Mouse (Mus musculus): ENCODE measurements at regions not wholly inside any gene's neighbourhood (a gene's known extent, or its start where the extent isn't known, plus 50 kb on each side); places are given as distances from the start of the nearest gene placed in this dataset.

DNA sequence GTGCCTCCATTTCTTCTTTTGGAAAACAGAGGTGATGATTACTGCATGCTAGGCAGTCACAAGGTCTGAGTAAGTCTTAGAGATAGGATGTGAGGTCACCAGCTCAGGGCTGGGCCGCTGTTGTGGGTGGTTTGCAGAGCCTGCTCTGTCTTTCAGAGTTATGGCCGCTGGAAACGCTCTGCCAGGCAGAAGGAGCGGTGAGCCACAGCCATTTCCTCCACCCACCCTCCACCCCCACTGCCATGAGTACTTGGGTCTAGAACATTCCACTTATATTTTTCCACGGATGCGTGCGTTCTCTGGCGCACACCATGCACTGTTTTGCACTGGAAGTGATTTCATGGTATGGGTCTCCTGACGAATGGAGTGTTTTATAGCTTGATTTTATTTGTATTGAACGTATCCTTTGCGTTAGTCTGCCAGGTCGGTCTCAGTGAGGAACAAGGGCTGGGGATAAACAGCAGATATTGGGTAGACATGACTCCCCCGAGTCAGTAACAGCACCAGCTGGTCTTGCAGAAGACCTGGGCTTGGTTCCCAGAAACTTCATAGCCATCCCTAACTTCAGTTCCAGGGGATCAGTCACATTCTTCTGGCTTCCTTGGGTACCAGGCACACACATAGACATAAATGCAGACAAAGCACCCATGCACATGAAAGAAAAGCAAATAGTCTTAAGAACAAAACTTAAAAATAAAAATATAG lies 300.8 kb downstream of the Med13l start:
- TF ChIP-seq CTCF (IDR thresholded peaks at IDR 0.05; ENCODE audit: low read depth) (no peak), EP300 (IDR thresholded peaks at IDR 0.05; ENCODE audit: low read depth) (no peak)
